Mouse (Mus musculus): ENCODE results near the gene Gm572. TPM values are rescaled to one million over a fixed set of nuclear protein-coding genes. Genes with fewer than 3 reads are reported as not detected.
A peak's percentile ranks its signal among the peaks of the same experiment; 100 is the strongest.

Gene Gm572
- polyA plus RNA-seq, 1 experiment from 2014 or later, result not detected

GRCm38 (mm10) chr4:148654701-148655398 is 11.7 kb downstream of the Gm572 start:
- ATAC-seq, result no peak
- 84% methylated on average over 18 of the region's 18 CpGs for WGBS
- no peaks in the 10 kb centered on the region for H3K36me3 ChIP-seq
- no peak overlapping the region for H3K4me2 ChIP-seq (replicated peaks)
- H3K27me3 ChIP-seq (replicated peaks), result no peaks in the 10 kb centered on the region
- H3K27ac ChIP-seq, result no peak overlapping the region
- H3K4me3 ChIP-seq (replicated peaks), result no peak overlapping the region
- no peaks in the 10 kb centered on the region for H3K9me3 ChIP-seq
- H3K4me1 ChIP-seq (replicated peaks), result peaks cover 8% of the 10 kb centered on the region; the same call in 1 of the 2 replicates
- H3K9ac ChIP-seq, result no peak overlapping the region

GRCm38 (mm10) chr4:148656691-148657258 is 13.7 kb downstream of the Gm572 start:
- no peak overlapping the region for H3K4me2 ChIP-seq (replicated peaks)
- no peak overlapping the region for H3K9ac ChIP-seq

GRCm38 (mm10) chr4:148657776-148658175 is 14.7 kb downstream of the Gm572 start:
- Histone ChIP-seq H3K9me3 (no peaks in the 10 kb centered on the region), H3K9ac (no peak overlapping the region), H3K4me3 (replicated peaks) (no peak overlapping the region), H3K36me3 (no peaks in the 10 kb centered on the region), H3K27ac (no peak overlapping the region), H3K4me1 (replicated peaks) (peaks cover 8% of the 10 kb centered on the region; the same call in 1 of the 2 replicates), H3K27me3 (replicated peaks) (no peaks in the 10 kb centered on the region), H3K4me2 (replicated peaks) (no peak overlapping the region)
- WGBS, result 75% methylated on average over 13 of the region's 13 CpGs
- ATAC-seq, result no peak

More at GRCm38 (mm10) chr4:148656691-148657258, 13.7 kb downstream of the Gm572 start:
- Histone ChIP-seq H3K4me1 (replicated peaks) (peaks cover 2% of the 10 kb centered on the region; the same call in 1 of the 2 replicates), H3K36me3 (no peaks in the 10 kb centered on the region), H3K4me3 (replicated peaks) (no peak overlapping the region), H3K27me3 (replicated peaks) (no peaks in the 10 kb centered on the region), H3K9me3 (no peaks in the 10 kb centered on the region), H3K27ac (no peak overlapping the region)
- ATAC-seq, result no peak
- whole genome bisulfite sequencing, result 23% methylated on average over 15 of the region's 15 CpGs

GRCm38 (mm10) chr4:148660174-148660573 is 17.1 kb downstream of the Gm572 start:
- Histone ChIP-seq H3K9me3 (no peaks in the 10 kb centered on the region), H3K9ac (no peak overlapping the region), H3K4me1 (replicated peaks) (peaks cover 9% of the 10 kb centered on the region; the same call in 1 of the 2 replicates), H3K36me3 (no peaks in the 10 kb centered on the region), H3K4me3 (replicated peaks) (no peak overlapping the region), H3K27me3 (replicated peaks) (no peaks in the 10 kb centered on the region), H3K4me2 (replicated peaks) (no peak overlapping the region), H3K27ac (no peak overlapping the region)
- ATAC-seq, result no peak
- WGBS, result 21% methylated on average over 3 of the region's 3 CpGs

GRCm38 (mm10) chr4:148662168-148662965 is 19.2 kb downstream of the Gm572 start:
- Histone ChIP-seq H3K4me3 (replicated peaks) (0 out of 2 replicates have a peak overlapping the region, but pooled peaks have one; percentile 4), H3K27ac (no peak overlapping the region), H3K4me1 (replicated peaks) (0 out of 2 replicates have a peak, but pooled peaks cover 6% of the 10 kb centered on the region), H3K9me3 (no peaks in the 10 kb centered on the region), H3K27me3 (replicated peaks) (no peaks in the 10 kb centered on the region), H3K9ac (no peak overlapping the region), H3K36me3 (no peaks in the 10 kb centered on the region), H3K4me2 (replicated peaks) (0 out of 2 replicates have a peak overlapping the region, but pooled peaks have one; percentile 31)
- 37% methylated on average over 21 of the region's 21 CpGs for whole genome bisulfite sequencing
- peak; percentile 54 for ATAC-seq

GRCm38 (mm10) chr4:148663326-148663725 is 20.2 kb downstream of the Gm572 start:
- Histone ChIP-seq H3K27me3 (replicated peaks) (no peaks in the 10 kb centered on the region), H3K36me3 (no peaks in the 10 kb centered on the region), H3K9ac (no peak overlapping the region), H3K4me3 (replicated peaks) (no peak overlapping the region), H3K9me3 (no peaks in the 10 kb centered on the region), H3K4me1 (replicated peaks) (0 out of 2 replicates have a peak, but pooled peaks cover 6% of the 10 kb centered on the region), H3K27ac (no peak overlapping the region), H3K4me2 (replicated peaks) (no peak overlapping the region)
- ATAC-seq, result no peak
- 68% methylated on average over 7 of the region's 7 CpGs for WGBS

GRCm38 (mm10) chr4:148664021-148664420 is 20.9 kb downstream of the Gm572 start:
- Histone ChIP-seq H3K27me3 (replicated peaks) (no peaks in the 10 kb centered on the region), H3K9me3 (no peaks in the 10 kb centered on the region), H3K36me3 (no peaks in the 10 kb centered on the region), H3K4me1 (replicated peaks) (0 out of 2 replicates have a peak, but pooled peaks cover 6% of the 10 kb centered on the region), H3K27ac (no peak overlapping the region), H3K9ac (no peak overlapping the region), H3K4me2 (replicated peaks) (no peak overlapping the region), H3K4me3 (replicated peaks) (no peak overlapping the region)
- WGBS, result 45% methylated on average over 6 of the region's 6 CpGs
- peak; percentile 48; the same call in 1 of the 2 replicates for ATAC-seq

- WGBS, result 79% methylated on average over 15 of the region's 15 CpGs
- no peak for ATAC-seq
Observed at GRCm38 (mm10) chr4:148667006-148667755, 24.1 kb downstream of the Gm572 start.

GRCm38 (mm10) chr4:148671230-148671947 is 28.3 kb downstream of the Gm572 start:
- H3K4me3 ChIP-seq (replicated peaks), result no peak overlapping the region
- no peak overlapping the region for H3K9ac ChIP-seq
- peak; percentile 57 for ATAC-seq
- no peaks in the 10 kb centered on the region for H3K36me3 ChIP-seq
- H3K9me3 ChIP-seq, result no peaks in the 10 kb centered on the region
- H3K4me2 ChIP-seq (replicated peaks), result peak overlapping the region; percentile 39; the same call in 1 of the 2 replicates
- peaks cover 18% of the 10 kb centered on the region for H3K4me1 ChIP-seq (replicated peaks)
- no peak overlapping the region for H3K27ac ChIP-seq
- WGBS, result 27% methylated on average over 16 of the region's 16 CpGs
- no peaks in the 10 kb centered on the region for H3K27me3 ChIP-seq (replicated peaks)

More at GRCm38 (mm10) chr4:148667006-148667755, 24.1 kb downstream of the Gm572 start:
- Histone ChIP-seq H3K9me3 (no peaks in the 10 kb centered on the region), H3K4me2 (replicated peaks) (no peak overlapping the region), H3K9ac (no peak overlapping the region), H3K4me1 (replicated peaks) (0 out of 2 replicates have a peak, but pooled peaks cover 6% of the 10 kb centered on the region), H3K27ac (no peak overlapping the region), H3K36me3 (no peaks in the 10 kb centered on the region), H3K27me3 (replicated peaks) (no peaks in the 10 kb centered on the region), H3K4me3 (replicated peaks) (no peak overlapping the region)

- Histone ChIP-seq H3K9me3 (no peaks in the 10 kb centered on the region), H3K4me1 (replicated peaks) (peaks cover 28% of the 10 kb centered on the region), H3K9ac (no peak overlapping the region), H3K4me3 (replicated peaks) (no peak overlapping the region), H3K27ac (no peak overlapping the region), H3K4me2 (replicated peaks) (no peak overlapping the region), H3K36me3 (no peaks in the 10 kb centered on the region), H3K27me3 (replicated peaks) (no peaks in the 10 kb centered on the region)
- ATAC-seq, result no peak
- 41% methylated on average over 7 of the region's 7 CpGs for WGBS
Observed at GRCm38 (mm10) chr4:148675043-148675442, 31.9 kb downstream of the Gm572 start.
